Mouse (Mus musculus) ES-E14 (cell line): ENCODE data around the gene Rasgef1b.

ENCODE experiments used
- CHD2 ChIP-seq: IDR thresholded peaks from 2 replicates; pipeline ENCODE4 v1.6.1; 2014; ENCODE audit warnings: mild to moderate bottlenecking, low read depth, low read length, inconsistent platforms
- HCFC1 ChIP-seq: IDR thresholded peaks from 2 replicates; pipeline ENCODE4 v1.6.1; 2012; ENCODE audit warnings: low read length, inconsistent platforms, borderline replicate concordance; ENCODE audit not compliant: insufficient read depth
- MAFK ChIP-seq: IDR thresholded peaks from 2 replicates; pipeline ENCODE4 v1.6.1; 2014; ENCODE audit warnings: mild to moderate bottlenecking, low read depth, low read length, inconsistent platforms; ENCODE audit not compliant: insufficient read depth
- ZC3H11A ChIP-seq: IDR thresholded peaks from 2 replicates; pipeline ENCODE4 v1.6.1; 2012; ENCODE audit warnings: low read depth, mild to moderate bottlenecking, inconsistent platforms, low read length, borderline replicate concordance

DNA sequence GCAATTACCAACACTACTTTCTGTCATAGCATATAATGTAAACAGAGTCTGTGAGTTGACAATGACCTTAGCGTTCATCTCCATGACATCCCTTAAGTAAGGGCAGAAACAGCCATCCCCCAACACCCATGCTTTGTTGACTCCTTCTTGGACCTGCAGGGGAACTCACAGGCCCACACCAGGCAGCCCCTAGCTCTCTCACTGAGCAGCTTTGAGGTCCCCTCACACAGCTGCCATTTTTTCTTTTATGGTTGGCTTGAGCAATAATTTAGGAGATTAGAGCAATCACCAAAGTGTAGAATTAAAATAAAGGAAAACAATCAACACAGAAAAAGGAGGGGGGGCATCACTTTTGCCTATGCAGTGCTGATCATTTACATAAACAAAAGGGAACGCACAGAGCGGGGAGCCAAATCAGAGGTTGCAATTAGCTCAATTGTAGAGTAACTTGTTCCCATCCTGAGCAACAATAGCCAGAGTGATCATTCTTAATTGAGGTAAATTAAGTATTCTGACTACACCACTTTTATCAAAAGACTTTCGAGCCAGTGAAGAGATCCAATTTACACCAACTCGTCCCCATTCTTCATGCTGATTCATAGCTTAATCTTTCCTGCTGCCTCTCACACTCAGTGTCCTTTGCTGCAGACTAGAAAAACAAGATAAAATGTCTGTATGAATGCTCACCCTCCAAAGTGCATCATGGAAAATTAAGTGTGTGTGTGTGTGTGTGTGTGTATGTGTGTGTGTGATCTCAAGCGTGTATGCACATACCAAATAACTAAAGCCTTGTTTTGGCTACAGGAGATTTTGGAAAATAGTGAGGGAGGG is 184.0 kb downstream of the Rasgef1b start:
- TF ChIP-seq CHD2 (no peak), HCFC1 (no peak), ZC3H11A (no peak), MAFK (no peak)
